Mouse (Mus musculus): ENCODE data around the gene Cyp4f17.

GRCm38 (mm10) chr17:32506729-32507245 lies 937 bp downstream of the Cyp4f17 start:
- TF ChIP-seq CTCF (IDR thresholded peaks at IDR 0.05) (no peak), EP300 (IDR thresholded peaks at IDR 0.05; ENCODE audit: insufficient read depth, low read depth, low read length) (no peak), POLR2A (IDR thresholded peaks at IDR 0.05; ENCODE audit: insufficient read depth, low read depth, low read length) (no peak)
